Mouse (Mus musculus): ENCODE data around the gene Rapgef5. TPM values are rescaled to one million over a fixed set of nuclear protein-coding genes. Genes with fewer than 3 reads are reported as not detected.

Rapgef5 gene
- polyA plus RNA-seq, 1 experiment from 2014 or later: 10.4 TPM

DNA sequence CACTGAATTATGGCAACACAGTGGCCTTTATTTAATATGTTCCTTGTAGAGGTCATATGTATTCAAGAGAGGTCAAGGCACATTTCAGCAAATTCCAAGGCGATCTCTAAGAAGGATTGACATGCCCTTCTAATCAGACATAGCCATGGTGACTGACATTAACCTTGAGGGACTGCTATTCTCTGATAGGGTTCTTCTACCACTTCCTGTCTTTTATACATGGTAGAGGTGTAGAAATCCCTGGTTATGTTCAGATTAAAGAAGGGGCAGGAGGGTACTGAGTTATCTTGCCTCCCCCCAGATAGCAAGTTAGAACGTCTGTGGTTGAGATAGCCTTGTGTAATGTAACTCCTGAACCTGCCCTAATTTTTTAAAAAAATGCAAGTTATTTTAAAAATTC, 69.1 kb downstream of the Rapgef5 start:
- H3K36me3 ChIP-seq (ENCODE audit: control insufficient read depth, insufficient read depth, low read length): no peaks in the 10 kb centered on the region
- no peaks in the 10 kb centered on the region for H3K4me1 ChIP-seq (ENCODE audit: control insufficient read depth, insufficient read depth, low read length)
- H3K9ac ChIP-seq (ENCODE audit: low read length): no peak overlapping the region
- no peaks in the 10 kb centered on the region for H3K27me3 ChIP-seq (ENCODE audit: control insufficient read depth, insufficient read depth, low read length)
- no peak overlapping the region for H3K27ac ChIP-seq (ENCODE audit: low read depth, low read length)
- H3K4me2 ChIP-seq: no peak overlapping the region
- no peak overlapping the region for H3K4me3 ChIP-seq (ENCODE audit: low read depth, low read length)
- WGBS: 81% methylated on average over 2 of the region's 2 CpGs
- DNase-seq (ENCODE audit: low spot score, missing footprints) (no peak), ATAC-seq (ENCODE audit: low FRiP score) (no peak)
- no peaks in the 10 kb centered on the region for H3K9me3 ChIP-seq (ENCODE audit: control insufficient read depth, low read length)

DNA sequence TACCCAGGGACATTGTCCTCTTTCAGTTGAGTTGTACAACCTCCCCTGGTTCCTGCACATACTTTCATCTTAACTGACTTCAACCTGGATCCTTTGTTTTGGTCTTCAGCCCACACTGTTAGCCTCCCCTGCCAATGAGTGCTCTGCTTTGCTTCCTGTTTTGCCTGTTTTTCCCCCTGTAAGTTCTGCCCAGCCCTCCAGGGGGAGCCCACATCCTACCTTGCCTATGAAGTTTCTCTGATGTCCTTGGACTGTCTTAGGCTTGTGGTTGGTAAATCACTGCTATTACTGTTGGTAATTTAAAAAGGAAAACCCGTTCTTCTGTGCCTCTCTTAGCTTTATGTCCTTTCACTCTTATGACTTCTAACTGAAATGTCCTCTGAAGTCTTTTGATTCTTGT, 69.8 kb downstream of the Rapgef5 start:
- no peak overlapping the region for H3K4me2 ChIP-seq
- WGBS: 59% methylated on average over 1 of the region's 1 CpGs
- H3K4me3 ChIP-seq (ENCODE audit: low read depth, low read length): no peak overlapping the region
- H3K27me3 ChIP-seq (ENCODE audit: control insufficient read depth, insufficient read depth, low read length): no peaks in the 10 kb centered on the region
- no peaks in the 10 kb centered on the region for H3K9me3 ChIP-seq (ENCODE audit: control insufficient read depth, low read length)
- no peak overlapping the region for H3K27ac ChIP-seq (ENCODE audit: low read depth, low read length)
- H3K4me1 ChIP-seq (ENCODE audit: control insufficient read depth, insufficient read depth, low read length): no peaks in the 10 kb centered on the region
- no peak overlapping the region for H3K9ac ChIP-seq (ENCODE audit: low read length)
- ATAC-seq (ENCODE audit: low FRiP score): no peak
- peak; percentile 89 for DNase-seq (ENCODE audit: low spot score, missing footprints)
- no peaks in the 10 kb centered on the region for H3K36me3 ChIP-seq (ENCODE audit: control insufficient read depth, insufficient read depth, low read length)

DNA sequence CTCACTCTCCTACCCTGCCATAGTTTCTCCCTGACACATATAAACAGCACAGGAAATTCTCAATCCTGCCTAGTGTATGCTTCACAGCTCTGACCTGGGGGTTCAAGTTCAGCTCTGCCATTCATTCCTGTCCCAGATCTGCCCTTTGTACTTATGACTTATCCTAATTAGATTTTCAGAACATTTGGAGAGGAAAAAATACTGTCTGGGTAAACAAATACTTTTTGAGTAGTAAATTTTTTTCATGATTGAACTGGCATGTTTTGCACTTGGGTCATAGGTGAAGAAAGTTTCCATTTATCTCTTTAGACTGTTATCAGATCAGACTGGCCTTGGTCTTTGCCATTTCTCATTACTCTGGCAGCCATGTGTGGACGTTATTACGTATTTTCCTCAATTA, 72.9 kb downstream of the Rapgef5 start:
- WGBS: 83% methylated on average over 2 of the region's 2 CpGs
- no peak overlapping the region for H3K9ac ChIP-seq (ENCODE audit: low read length)
- H3K27ac ChIP-seq (ENCODE audit: low read depth, low read length): no peak overlapping the region
- no peaks in the 10 kb centered on the region for H3K4me1 ChIP-seq (ENCODE audit: control insufficient read depth, insufficient read depth, low read length)
- ATAC-seq (ENCODE audit: low FRiP score) (no peak), DNase-seq (ENCODE audit: low spot score, missing footprints) (no peak)
- H3K4me3 ChIP-seq (ENCODE audit: low read depth, low read length): no peak overlapping the region
- no peaks in the 10 kb centered on the region for H3K9me3 ChIP-seq (ENCODE audit: control insufficient read depth, low read length)
- no peaks in the 10 kb centered on the region for H3K27me3 ChIP-seq (ENCODE audit: control insufficient read depth, insufficient read depth, low read length)
- no peak overlapping the region for H3K4me2 ChIP-seq
- no peaks in the 10 kb centered on the region for H3K36me3 ChIP-seq (ENCODE audit: control insufficient read depth, insufficient read depth, low read length)

DNA sequence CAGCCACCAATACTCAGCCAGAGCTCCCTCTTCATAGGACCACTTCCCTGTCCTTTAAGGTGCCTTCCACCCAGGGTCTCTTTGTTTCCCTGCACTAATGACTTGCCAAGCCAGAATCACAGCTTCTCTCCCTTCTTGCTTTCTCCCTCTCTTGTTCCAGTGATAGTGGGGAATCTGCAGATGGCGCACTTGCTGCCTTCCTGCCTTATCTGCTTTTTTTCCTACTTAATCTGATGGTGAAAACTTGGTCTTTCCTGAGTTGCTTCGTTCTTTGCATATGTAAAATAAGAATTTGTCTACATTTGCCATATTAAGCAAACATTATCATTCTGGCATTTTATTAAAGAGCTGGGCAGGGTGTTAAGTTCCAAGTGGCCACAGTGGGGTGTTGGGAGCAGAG, 75.7 kb downstream of the Rapgef5 start:
- no peak for ATAC-seq (ENCODE audit: low FRiP score)
- no peak overlapping the region for H3K4me2 ChIP-seq
- H3K4me1 ChIP-seq (ENCODE audit: control insufficient read depth, insufficient read depth, low read length): no peaks in the 10 kb centered on the region
- no peak overlapping the region for H3K4me3 ChIP-seq (ENCODE audit: low read depth, low read length)
- 18% methylated on average over 2 of the region's 2 CpGs for WGBS
- DNase-seq (ENCODE audit: low spot score, missing footprints): no peak
- no peak overlapping the region for H3K9ac ChIP-seq (ENCODE audit: low read length)
- no peak overlapping the region for H3K27ac ChIP-seq (ENCODE audit: low read depth, low read length)
- no peaks in the 10 kb centered on the region for H3K27me3 ChIP-seq (ENCODE audit: control insufficient read depth, insufficient read depth, low read length)
- H3K36me3 ChIP-seq (ENCODE audit: control insufficient read depth, insufficient read depth, low read length): no peaks in the 10 kb centered on the region
- H3K9me3 ChIP-seq (ENCODE audit: control insufficient read depth, low read length): no peaks in the 10 kb centered on the region

DNA sequence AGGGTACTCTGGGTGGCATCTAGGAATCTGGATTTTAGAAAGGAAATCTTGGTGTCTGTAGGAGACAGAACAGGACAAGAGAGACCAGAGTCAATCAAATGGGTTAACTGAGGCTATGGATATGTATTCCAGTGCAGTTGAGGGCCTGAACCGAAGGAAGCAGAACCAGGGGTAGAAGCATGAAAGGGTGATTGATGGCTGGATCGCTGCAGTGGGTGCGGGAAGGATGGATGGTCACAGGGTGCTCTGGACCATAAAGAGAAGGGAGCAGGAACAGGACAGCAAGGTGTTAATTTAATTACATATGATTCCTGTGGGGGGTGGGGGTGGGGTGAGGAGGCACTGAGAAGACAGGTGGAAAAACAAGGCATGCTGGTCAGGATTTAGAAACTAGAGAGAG, 76.3 kb downstream of the Rapgef5 start:
- no peak overlapping the region for H3K27ac ChIP-seq (ENCODE audit: low read depth, low read length)
- no peak overlapping the region for H3K4me2 ChIP-seq
- no peaks in the 10 kb centered on the region for H3K36me3 ChIP-seq (ENCODE audit: control insufficient read depth, insufficient read depth, low read length)
- no peak for DNase-seq (ENCODE audit: low spot score, missing footprints)
- no peaks in the 10 kb centered on the region for H3K4me1 ChIP-seq (ENCODE audit: control insufficient read depth, insufficient read depth, low read length)
- WGBS: 69% methylated on average over 3 of the region's 3 CpGs
- no peaks in the 10 kb centered on the region for H3K27me3 ChIP-seq (ENCODE audit: control insufficient read depth, insufficient read depth, low read length)
- no peak for ATAC-seq (ENCODE audit: low FRiP score)
- no peaks in the 10 kb centered on the region for H3K9me3 ChIP-seq (ENCODE audit: control insufficient read depth, low read length)
- no peak overlapping the region for H3K9ac ChIP-seq (ENCODE audit: low read length)
- H3K4me3 ChIP-seq (ENCODE audit: low read depth, low read length): no peak overlapping the region

DNA sequence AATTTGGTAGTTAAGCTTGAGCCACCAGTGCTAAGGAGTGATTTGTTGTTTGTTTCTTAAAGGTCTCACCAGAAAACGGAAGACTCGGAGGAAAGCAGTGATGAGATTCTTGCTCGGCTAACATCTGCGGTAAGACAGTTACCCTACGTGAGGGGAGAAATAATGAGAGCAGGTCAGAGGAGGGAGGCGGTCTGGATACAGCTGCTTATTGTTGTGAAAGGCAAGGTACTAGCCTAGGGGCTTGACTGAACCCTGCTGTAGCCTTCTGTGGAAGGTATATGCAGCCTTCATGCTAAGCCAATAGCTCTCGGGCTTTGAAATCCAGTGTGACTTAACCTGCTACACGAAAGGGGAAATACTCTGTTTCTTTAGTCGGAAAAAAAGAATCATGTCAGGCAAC, 78.9 kb downstream of the Rapgef5 start:
- WGBS: 87% methylated on average over 9 of the region's 9 CpGs
- Histone ChIP-seq H3K9me3 (ENCODE audit: control insufficient read depth, low read length) (no peaks in the 10 kb centered on the region), H3K36me3 (ENCODE audit: control insufficient read depth, insufficient read depth, low read length) (no peaks in the 10 kb centered on the region), H3K4me2 (no peak overlapping the region), H3K27ac (ENCODE audit: low read depth, low read length) (no peak overlapping the region), H3K4me3 (ENCODE audit: low read depth, low read length) (no peak overlapping the region), H3K9ac (ENCODE audit: low read length) (no peak overlapping the region), H3K4me1 (ENCODE audit: control insufficient read depth, insufficient read depth, low read length) (no peaks in the 10 kb centered on the region), H3K27me3 (ENCODE audit: control insufficient read depth, insufficient read depth, low read length) (no peaks in the 10 kb centered on the region)
- no peak for DNase-seq (ENCODE audit: low spot score, missing footprints)
- no peak for ATAC-seq (ENCODE audit: low FRiP score)

DNA sequence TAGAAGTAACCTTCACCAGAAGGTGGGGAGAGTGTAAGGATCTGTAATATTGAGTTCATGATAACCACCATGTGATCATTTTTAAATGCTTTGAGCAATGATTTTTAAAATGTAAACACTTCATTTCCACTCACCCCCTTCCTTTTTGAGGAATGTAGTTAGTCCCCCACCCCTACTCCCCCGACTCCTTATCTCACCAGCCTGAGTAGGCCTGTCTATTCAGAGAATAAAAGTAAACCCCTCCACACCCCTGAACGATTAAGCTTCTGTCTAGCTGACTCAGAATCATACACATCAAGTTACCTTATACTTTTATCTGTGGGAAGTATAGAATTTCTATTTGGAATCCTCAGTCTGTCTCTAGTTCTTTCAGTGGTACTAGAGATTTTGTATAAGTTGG, 81.9 kb downstream of the Rapgef5 start:
- WGBS: 82% methylated on average over 2 of the region's 2 CpGs
- Histone ChIP-seq H3K4me3 (ENCODE audit: low read depth, low read length) (no peak overlapping the region), H3K4me2 (no peak overlapping the region), H3K9me3 (ENCODE audit: control insufficient read depth, low read length) (no peaks in the 10 kb centered on the region), H3K36me3 (ENCODE audit: control insufficient read depth, insufficient read depth, low read length) (no peaks in the 10 kb centered on the region), H3K9ac (ENCODE audit: low read length) (no peak overlapping the region), H3K4me1 (ENCODE audit: control insufficient read depth, insufficient read depth, low read length) (no peaks in the 10 kb centered on the region), H3K27ac (ENCODE audit: low read depth, low read length) (no peak overlapping the region), H3K27me3 (ENCODE audit: control insufficient read depth, insufficient read depth, low read length) (no peaks in the 10 kb centered on the region)
- DNase-seq (ENCODE audit: low spot score, missing footprints): no peak
- no peak for ATAC-seq (ENCODE audit: low FRiP score)

DNA sequence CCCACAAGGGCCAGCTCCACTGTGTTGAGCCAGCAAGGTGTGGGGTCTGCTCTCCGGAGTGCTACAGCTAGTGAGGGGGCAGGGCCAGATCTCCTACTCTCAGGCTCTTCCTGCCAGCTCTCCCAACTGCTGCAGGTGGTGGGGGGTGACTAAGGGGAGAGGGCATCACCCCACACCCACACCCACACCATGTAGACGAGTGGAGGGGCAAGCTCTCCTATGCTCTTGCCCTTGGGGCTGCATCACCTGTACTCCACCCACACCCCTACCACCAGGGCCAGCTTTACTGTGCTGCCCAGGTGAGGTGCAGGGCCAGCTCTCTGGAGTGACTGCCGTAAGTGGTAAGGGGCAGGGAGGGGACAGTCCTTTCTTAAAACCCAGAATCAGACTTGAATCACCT, 89.7 kb downstream of the Rapgef5 start:
- Histone ChIP-seq H3K4me3 (ENCODE audit: low read depth, low read length) (no peak overlapping the region), H3K27me3 (ENCODE audit: control insufficient read depth, insufficient read depth, low read length) (no peaks in the 10 kb centered on the region), H3K4me2 (no peak overlapping the region), H3K4me1 (ENCODE audit: control insufficient read depth, insufficient read depth, low read length) (no peaks in the 10 kb centered on the region), H3K9ac (ENCODE audit: low read length) (no peak overlapping the region), H3K9me3 (ENCODE audit: control insufficient read depth, low read length) (no peaks in the 10 kb centered on the region), H3K27ac (ENCODE audit: low read depth, low read length) (no peak overlapping the region), H3K36me3 (ENCODE audit: control insufficient read depth, insufficient read depth, low read length) (no peaks in the 10 kb centered on the region)
- ATAC-seq (ENCODE audit: low FRiP score) (0 out of 2 replicates have a peak, but pooled peaks have one; percentile 22), DNase-seq (ENCODE audit: low spot score, missing footprints) (no peak)
- WGBS: 87% methylated on average over 3 of the region's 3 CpGs

DNA sequence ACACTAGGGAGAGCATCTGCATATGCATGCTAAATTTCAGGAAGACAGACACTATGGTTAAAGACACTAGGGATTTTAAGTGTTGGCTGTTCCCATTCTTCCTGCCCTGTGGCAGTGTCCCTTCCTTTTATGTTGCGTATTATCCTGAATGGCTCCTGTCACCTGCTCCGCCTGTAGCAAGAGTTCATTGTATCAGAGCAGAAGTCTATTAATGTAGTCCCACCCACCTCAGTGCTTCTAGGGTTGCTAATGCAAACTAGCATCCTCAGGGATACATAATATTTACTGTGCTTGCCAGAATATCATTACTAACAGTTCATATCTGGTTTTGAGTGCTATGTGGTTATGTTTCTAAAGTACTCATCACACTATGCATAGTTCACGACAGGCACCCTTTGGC, 96.4 kb downstream of the Rapgef5 start:
- no peaks in the 10 kb centered on the region for H3K9me3 ChIP-seq (ENCODE audit: control insufficient read depth, low read length)
- ATAC-seq (ENCODE audit: low FRiP score) (no peak), DNase-seq (ENCODE audit: low spot score, missing footprints) (no peak)
- no peaks in the 10 kb centered on the region for H3K36me3 ChIP-seq (ENCODE audit: control insufficient read depth, insufficient read depth, low read length)
- H3K4me3 ChIP-seq (ENCODE audit: low read depth, low read length): no peak overlapping the region
- 86% methylated on average over 3 of the region's 3 CpGs for WGBS
- H3K4me1 ChIP-seq (ENCODE audit: control insufficient read depth, insufficient read depth, low read length): no peaks in the 10 kb centered on the region
- no peaks in the 10 kb centered on the region for H3K27me3 ChIP-seq (ENCODE audit: control insufficient read depth, insufficient read depth, low read length)
- no peak overlapping the region for H3K9ac ChIP-seq (ENCODE audit: low read length)
- no peak overlapping the region for H3K27ac ChIP-seq (ENCODE audit: low read depth, low read length)
- no peak overlapping the region for H3K4me2 ChIP-seq

DNA sequence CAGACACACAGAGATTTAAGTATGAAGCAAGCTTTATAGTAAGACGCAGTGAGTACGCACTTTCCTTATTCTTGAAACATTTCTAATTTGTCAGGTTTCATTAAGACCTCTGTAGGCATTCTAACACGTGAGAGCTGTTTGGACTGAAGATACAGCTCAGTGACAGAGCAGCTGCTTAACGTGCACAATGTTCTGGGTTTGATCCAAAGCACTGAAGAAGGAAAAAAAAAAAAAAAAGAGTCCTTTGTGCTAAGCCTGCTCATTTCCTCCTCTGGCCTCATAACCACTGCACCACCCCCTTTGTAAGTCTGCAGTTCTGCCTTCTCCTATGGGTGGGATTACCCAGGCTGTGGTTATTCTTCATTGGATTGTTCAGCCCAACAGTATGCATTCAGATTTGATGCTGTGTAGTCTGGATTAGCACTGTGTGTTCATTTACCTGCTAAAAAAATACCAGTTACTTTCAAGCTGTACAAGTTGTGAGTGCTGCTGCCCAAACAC, 103.3 kb downstream of the Rapgef5 start:
- Histone ChIP-seq H3K9ac (ENCODE audit: low read length) (no peak overlapping the region), H3K9me3 (ENCODE audit: control insufficient read depth, low read length) (no peaks in the 10 kb centered on the region), H3K4me3 (ENCODE audit: low read depth, low read length) (no peak overlapping the region), H3K36me3 (ENCODE audit: control insufficient read depth, insufficient read depth, low read length) (no peaks in the 10 kb centered on the region), H3K4me2 (no peak overlapping the region), H3K4me1 (ENCODE audit: control insufficient read depth, insufficient read depth, low read length) (no peaks in the 10 kb centered on the region), H3K27me3 (ENCODE audit: control insufficient read depth, insufficient read depth, low read length) (no peaks in the 10 kb centered on the region), H3K27ac (ENCODE audit: low read depth, low read length) (no peak overlapping the region)
- 75% methylated on average over 4 of the region's 4 CpGs for WGBS
- DNase-seq (ENCODE audit: low spot score, missing footprints): no peak
- no peak for ATAC-seq (ENCODE audit: low FRiP score)
